Mouse (Mus musculus) urinary bladder, postnatal 4 days (tissue): ENCODE measurements around the gene Fbxo22.
"Not testable (repeated sequence)": the region's sequence is repeated elsewhere in the genome, so short reads cannot be mapped to it uniquely, and the experiment has no call there.

ENCODE experiments used
- DNase-seq, 2 experiments: peaks; one replicate each; pipeline ENCODE4 v3.0.0; 2021 to 2022; ENCODE audit warnings: low spot score in 2 of 2

Fbxo22 gene

GRCm38 (mm10) chr9:55236235-55237165, 27.8 kb downstream of the Fbxo22 start:
- DNase-seq: no peak

DNA sequence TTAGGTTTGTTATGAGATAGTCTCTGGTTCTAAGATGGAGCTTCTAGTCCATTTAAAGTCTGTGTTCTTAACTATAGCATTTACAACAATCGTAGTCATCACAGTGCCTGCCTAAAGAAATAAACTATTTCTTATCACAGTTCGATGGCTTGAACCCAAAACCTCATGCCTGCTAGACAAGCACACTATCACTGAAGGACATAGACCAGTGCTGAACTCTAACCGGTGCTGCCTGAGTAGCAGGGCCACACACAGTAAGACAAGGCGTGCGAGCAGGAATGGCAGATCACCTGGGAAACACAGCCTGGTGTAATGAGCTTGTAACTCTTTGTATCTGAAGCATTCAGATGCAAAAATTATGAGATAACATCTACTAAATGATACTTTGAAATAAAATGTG, 32.1 kb downstream of the Fbxo22 start:
- no peak for DNase-seq

DNA sequence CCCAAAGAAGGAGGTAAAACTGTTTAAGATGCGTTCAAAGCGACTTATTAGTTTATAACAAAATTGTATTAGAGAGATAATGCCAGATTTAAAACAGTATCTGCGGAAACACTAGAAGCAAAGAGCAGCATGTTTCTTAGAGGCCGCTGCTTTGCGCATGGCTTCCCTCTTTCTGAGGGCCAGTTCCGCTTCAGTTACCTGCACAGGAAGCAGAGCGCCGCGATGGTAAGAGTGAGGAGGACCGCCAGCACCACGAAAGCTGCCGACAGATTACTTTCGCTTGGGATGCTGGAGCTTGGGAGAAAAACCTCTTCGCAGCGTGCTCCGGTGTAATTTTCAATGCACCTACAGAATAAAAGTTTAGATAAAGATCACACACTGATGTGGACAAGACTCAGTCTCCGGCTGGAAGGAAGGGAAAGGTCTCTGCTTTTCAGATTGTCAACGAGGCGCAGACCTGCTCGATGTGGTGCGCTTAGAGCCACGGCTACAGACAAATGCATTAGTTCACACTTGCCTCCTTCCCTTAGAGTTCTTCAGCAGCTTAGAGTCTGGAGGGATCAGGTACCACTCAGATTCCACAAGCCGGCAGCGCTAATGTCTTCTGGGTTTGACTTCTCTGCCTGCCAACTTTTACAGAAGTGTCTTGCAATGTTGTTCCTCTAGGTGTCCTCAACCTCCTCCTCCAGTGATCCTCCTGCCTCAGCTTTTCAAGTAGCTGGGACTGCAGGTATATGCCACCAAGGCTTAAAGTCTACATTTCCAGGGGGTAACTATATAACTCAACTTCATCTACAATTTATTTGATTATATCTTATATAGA, 33.3 kb downstream of the Fbxo22 start:
- DNase-seq: no peak

GRCm38 (mm10) chr9:55243280-55243679, 34.6 kb downstream of the Fbxo22 start:
- DNase-seq: no peak

- DNase-seq: no peak
Observed at GRCm38 (mm10) chr9:55244079-55244478, 35.4 kb downstream of the Fbxo22 start.

DNA sequence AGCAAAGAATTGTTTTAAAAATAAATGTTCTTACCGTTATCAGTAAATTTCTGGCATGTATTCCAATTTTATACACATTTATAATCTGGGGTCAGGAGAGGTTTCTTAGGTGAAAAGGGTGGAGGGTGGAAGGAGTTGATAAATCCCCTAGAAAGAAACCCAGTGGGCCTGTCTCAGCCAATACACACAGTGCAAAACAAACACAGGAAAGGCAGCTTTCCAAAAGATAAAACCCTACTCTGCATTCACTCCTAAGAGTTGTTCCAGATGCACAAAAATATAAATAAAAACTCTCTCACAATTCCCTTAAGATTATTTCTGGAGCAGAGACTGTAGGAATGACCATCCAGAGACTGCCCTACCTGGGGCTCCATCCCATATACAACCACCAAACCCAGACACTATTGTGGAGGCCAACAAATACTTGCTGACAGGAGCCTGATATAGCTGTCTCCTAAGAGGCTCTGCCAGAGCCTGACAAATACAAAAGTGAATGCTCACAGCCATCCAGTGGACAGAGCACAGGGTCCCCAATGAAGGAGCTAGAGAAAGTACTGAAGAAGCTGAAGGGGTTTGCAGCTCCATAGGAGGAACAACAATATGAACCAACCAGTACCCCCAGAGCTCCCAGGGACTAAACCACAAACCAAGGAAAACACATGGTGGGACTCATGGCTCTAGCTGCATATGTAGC, 36.5 kb downstream of the Fbxo22 start:
- not testable (repeated sequence) for DNase-seq

DNA sequence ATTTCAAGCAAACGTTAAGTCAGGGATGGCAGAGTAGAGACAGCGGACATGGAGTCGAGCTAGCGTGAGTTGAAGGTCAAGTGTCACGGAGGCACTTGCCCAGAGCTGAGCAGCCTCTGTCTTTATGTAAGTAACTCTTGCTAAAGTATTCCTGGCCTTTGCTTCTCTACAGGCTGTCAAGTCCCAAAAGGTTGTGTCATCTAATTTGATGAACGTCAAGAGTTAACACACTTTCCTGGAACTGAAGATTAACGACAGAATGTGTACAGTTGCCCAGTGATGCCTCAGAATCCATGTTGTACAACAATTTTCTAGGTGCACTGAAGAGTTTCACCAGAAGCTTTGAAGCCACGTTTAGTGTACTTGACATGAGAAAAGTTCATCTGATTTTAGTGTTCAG, 37.7 kb downstream of the Fbxo22 start:
- DNase-seq: no peak

DNA sequence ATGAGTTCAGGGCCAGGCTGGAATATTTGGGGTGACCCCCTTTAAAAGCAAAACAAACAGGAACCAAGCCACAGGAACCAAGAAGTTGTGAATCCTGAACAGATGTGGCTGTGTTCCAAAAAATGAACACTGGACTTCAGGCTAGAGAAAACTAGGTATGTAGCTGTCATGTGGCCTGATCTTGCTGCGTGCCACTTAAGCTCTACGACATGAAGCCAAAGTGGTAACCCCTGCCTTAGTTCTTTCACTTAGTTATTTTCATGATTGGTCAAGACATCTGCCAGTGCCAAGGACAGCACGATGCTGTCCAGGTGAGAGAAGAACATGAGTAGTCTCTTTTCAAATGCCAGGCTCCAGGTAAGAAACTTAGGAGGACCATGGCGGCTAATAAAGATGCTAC, 38.2 kb downstream of the Fbxo22 start:
- DNase-seq: no peak

GRCm38 (mm10) chr9:55248465-55248864, 39.7 kb downstream of the Fbxo22 start:
- DNase-seq: no peak

- no peak for DNase-seq
Observed at GRCm38 (mm10) chr9:55250595-55251247, 42.0 kb downstream of the Fbxo22 start.

DNA sequence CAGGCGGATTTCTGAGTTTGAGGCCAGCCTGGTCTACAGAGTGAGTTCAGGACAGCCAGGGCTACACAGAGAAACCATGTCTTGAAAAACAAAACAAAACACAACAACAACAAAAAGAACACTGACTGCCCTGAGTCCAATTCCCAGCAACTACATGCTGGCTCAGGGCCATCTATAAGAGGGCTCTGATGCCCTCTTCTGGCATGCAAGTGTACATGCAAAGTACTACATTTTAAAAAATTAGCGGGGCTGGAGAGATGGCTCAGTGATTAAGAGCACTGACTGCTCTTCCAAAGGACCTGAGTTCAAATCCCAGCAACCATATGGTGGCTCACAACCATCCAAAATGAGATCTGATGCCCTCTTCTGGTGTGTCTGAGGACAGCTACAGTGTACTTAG, 43.4 kb downstream of the Fbxo22 start:
- not testable (repeated sequence) for DNase-seq

DNA sequence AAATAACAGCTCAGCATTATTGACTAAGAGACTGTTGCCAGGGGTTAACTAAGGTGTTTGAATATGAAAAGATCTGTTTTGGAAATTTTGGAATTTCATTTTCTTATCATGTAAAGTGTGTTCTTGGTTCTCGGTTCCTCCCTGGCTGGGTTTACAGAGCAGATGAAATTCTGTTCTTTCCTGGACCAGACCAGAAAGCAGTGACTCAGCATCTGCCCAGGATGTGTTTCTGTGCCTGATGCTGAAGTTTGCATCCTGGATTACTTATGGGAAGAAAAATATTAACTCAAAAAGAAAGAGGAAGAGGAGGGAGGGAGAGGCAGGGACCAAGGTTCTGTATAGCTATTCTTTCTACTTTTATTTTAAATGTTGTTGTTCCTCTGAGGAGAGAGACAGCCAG, 45.1 kb downstream of the Fbxo22 start:
- no peak for DNase-seq

- DNase-seq: no peak
Observed at GRCm38 (mm10) chr9:55255056-55255455, 46.3 kb downstream of the Fbxo22 start.

- DNase-seq: no peak
Observed at GRCm38 (mm10) chr9:55255604-55256003, 46.9 kb downstream of the Fbxo22 start.

DNA sequence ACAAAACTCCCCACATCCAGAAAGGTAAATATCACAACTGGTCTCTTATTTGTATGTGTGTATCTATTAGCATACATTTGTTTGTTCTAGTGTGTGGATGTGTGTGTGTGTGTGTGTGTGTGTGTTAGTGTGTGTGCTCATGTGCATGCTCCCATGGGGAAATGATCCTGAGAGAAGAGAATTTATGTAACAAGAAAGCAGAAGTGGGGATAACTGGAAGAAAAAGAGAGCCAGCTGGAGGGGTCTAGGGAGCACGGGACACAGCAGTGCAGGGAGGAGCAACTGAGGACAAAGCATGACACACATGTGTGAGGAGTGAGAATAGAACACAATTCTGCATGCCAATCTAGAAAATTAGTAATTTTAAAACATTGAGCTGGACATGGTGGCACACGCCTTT, 48.4 kb downstream of the Fbxo22 start:
- no peak for DNase-seq

DNA sequence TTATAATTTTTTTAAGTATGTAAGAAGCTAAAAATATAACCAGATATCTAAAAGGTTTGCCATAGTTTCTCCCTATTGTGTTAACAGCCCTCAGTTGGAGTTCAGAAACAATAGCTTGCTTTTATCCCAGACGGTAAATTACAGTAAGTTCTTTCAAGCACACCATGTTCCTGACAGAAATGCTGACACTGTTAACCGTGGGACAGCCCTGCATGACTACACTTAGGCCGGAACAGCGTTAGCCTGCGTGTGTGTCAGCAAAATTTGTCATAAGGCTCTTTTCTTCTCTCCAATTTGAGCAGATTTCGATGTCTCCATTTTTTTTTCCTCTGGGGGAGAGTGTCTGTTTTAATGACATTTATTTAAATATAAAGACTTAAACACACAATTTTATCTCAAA, 51.0 kb downstream of the Fbxo22 start:
- DNase-seq: no peak

- DNase-seq: no peak
Observed at GRCm38 (mm10) chr9:55264356-55265302, 55.9 kb downstream of the Fbxo22 start.

DNA sequence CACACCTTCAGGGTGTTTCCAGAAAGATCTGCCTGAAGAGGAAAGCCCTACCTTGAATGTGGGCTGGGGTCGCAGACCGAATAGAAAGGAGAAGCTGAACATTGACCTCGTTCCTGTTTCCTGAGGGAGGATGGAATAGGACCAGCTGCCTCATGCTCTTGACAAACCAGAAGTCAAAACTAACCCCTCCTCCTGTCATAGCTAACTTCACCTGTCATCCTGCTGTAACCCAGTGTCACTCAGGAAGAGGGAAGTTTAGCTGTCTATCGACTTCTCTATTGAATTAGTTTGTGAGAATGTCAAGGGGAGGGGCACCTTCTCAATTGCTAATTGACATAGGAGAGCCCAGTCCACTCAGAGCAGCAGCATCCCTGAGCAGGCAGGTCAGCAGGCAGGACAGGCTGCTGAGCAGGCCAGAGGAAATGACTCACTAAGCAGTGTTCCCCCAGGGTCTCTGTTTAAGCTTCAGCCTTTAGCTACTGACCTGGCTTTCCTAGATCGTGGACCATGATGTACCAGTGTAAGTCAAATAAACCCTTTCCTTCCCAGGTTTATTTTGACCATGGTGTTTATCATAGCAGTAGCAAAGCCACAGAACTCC, 63.3 kb downstream of the Fbxo22 start:
- no peak for DNase-seq

GRCm38 (mm10) chr9:55273906-55274305, 65.2 kb downstream of the Fbxo22 start:
- DNase-seq: no peak
